ENCODE assay signal across 1 mouse cellular context in genomic region chr7:103860855-103861254, GRCm38 (mm10).
TF ChIP-seq lines count a peak whose summit lies in the region.

No protein-coding gene starts in this region.

TF ChIP-seq in CH12.LX, 34 proteins besides CTCF, POLR2A, EP300 and RAD21 (continued from another document):
- TF ChIP-seq NRF1 (IDR thresholded peaks at IDR 0.05; ENCODE audit: low read depth, low read length) (peak; percentile 42; the same call in 1 of the 2 replicates), TBP (conservative IDR thresholded peaks at IDR 0.05; ENCODE audit: low read depth, low read length) (no peak), ETS1 (conservative IDR thresholded peaks at IDR 0.05; ENCODE audit: low read depth, low read length) (peak; percentile 92), NELFE (IDR thresholded peaks at IDR 0.05; ENCODE audit: low read depth, low read length) (no peak), MAX (IDR thresholded peaks at IDR 0.05; ENCODE audit: low read length) (peak; percentile 75; the same call in 1 of the 2 replicates), HCFC1 (IDR thresholded peaks at IDR 0.05; ENCODE audit: low read depth, low read length) (no peak), MEF2A (IDR thresholded peaks at IDR 0.05; ENCODE audit: borderline replicate concordance, low read depth, low read length) (peak; percentile 40; the same call in 1 of the 2 replicates), ZC3H11A (IDR thresholded peaks at IDR 0.05; ENCODE audit: low read depth, low read length) (no peak), MYC (IDR thresholded peaks at IDR 0.05; ENCODE audit: low read depth, low read length) (peak; percentile 37; the same call in 1 of the 2 replicates), POLR2AphosphoS2 (IDR thresholded peaks at IDR 0.05; ENCODE audit: low read depth, low read length) (no peak), MXI1 (IDR thresholded peaks at IDR 0.05; ENCODE audit: low read depth, low read length) (peak; percentile 82)
